ENCODE assay signal across 8 mouse cellular contexts in the genomic region with DNA sequence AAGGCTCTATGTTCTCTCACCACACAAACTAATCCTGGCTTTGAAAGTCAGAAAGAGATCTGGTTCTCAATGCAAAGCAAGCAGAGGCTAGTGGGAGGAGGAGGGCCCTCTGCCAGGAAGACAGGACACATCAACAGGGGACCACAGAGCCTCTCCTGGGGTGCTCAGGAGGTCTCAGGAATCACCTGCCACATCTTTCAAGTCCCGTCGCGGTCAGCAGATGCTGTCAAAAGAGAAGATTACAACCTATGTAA. TPM values are rescaled to one million over a fixed set of nuclear protein-coding genes. Genes with fewer than 3 reads are reported as not detected.
DNase-seq lines count a peak whose midpoint lies in the region; ATAC-seq and TF ChIP-seq lines count a peak whose summit lies in the region.

No protein-coding gene starts in this region.

- no peaks in the 10 kb centered on the region for H3K36me3 ChIP-seq in kidney, postnatal 0 days (ENCODE audit: insufficient read depth, low read length)
- H3K36me3 ChIP-seq in embryonic facial prominence, embryonic 13.5 days, result no peaks in the 10 kb centered on the region
- no peaks in the 10 kb centered on the region for H3K36me3 ChIP-seq in intestine, embryonic 15.5 days
- H3K36me3 ChIP-seq in neural tube, embryonic 13.5 days, result no peaks in the 10 kb centered on the region

- 32% methylated on average over 3 of the region's 3 CpGs for WGBS in kidney, postnatal 0 days
- 16% methylated on average over 3 of the region's 3 CpGs for WGBS in embryonic facial prominence, embryonic 13.5 days
- WGBS in intestine, embryonic 15.5 days, result 22% methylated on average over 3 of the region's 3 CpGs
- 15% methylated on average over 3 of the region's 3 CpGs for WGBS in neural tube, embryonic 13.5 days

- no peak for ATAC-seq in kidney, postnatal 0 days (replicated peaks; ENCODE audit: low FRiP score, low read depth)
- ATAC-seq in embryonic facial prominence, embryonic 13.5 days (ENCODE audit: insufficient number of reproducible peaks, insufficient read depth, low FRiP score, low TSS enrichment, low read depth), result no peak
- ATAC-seq in intestine, embryonic 15.5 days, result no peak
- ATAC-seq in neural tube, embryonic 13.5 days (ENCODE audit: low read depth), result no peak

- H3K4me1 ChIP-seq in kidney, postnatal 0 days (replicated peaks; ENCODE audit: insufficient read depth, low read length), result no peaks in the 10 kb centered on the region
- H3K4me1 ChIP-seq in embryonic facial prominence, embryonic 13.5 days, result peaks cover 7% of the 10 kb centered on the region
- H3K4me1 ChIP-seq in intestine, embryonic 15.5 days (replicated peaks), result 0 out of 2 replicates have a peak, but pooled peaks cover 2% of the 10 kb centered on the region
- H3K4me1 ChIP-seq in neural tube, embryonic 13.5 days (replicated peaks), result peaks cover 7% of the 10 kb centered on the region

- no peak overlapping the region for H3K9ac ChIP-seq in kidney, postnatal 0 days (ENCODE audit: low read depth, low read length)
- H3K9ac ChIP-seq in embryonic facial prominence, embryonic 13.5 days, result no peak overlapping the region
- H3K9ac ChIP-seq in intestine, embryonic 15.5 days, result no peak overlapping the region
- no peak overlapping the region for H3K9ac ChIP-seq in neural tube, embryonic 13.5 days

- H3K27ac ChIP-seq in kidney, postnatal 0 days, result no peak overlapping the region
- H3K27ac ChIP-seq in embryonic facial prominence, embryonic 13.5 days, result no peak overlapping the region
- H3K27ac ChIP-seq in intestine, embryonic 15.5 days, result no peak overlapping the region
- H3K27ac ChIP-seq in neural tube, embryonic 13.5 days (replicated peaks), result no peak overlapping the region

- no peaks in the 10 kb centered on the region for H3K9me3 ChIP-seq in kidney, postnatal 0 days (replicated peaks; ENCODE audit: low read length)
- H3K9me3 ChIP-seq in embryonic facial prominence, embryonic 13.5 days, result no peaks in the 10 kb centered on the region
- no peaks in the 10 kb centered on the region for H3K9me3 ChIP-seq in intestine, embryonic 15.5 days
- no peaks in the 10 kb centered on the region for H3K9me3 ChIP-seq in neural tube, embryonic 13.5 days

- TF ChIP-seq CTCF in kidney, postnatal 0 days (IDR thresholded peaks at IDR 0.05; ENCODE audit: low read depth), result no peak

- peak overlapping the region; percentile 31; the same call in 1 of the 2 replicates for H3K4me2 ChIP-seq in kidney, postnatal 0 days (ENCODE audit: low read length)
- peak overlapping the region; percentile 53 for H3K4me2 ChIP-seq in embryonic facial prominence, embryonic 13.5 days
- H3K4me2 ChIP-seq in intestine, embryonic 15.5 days (replicated peaks), result 0 out of 2 replicates have a peak overlapping the region, but pooled peaks have one; percentile 33
- peak overlapping the region; percentile 37 for H3K4me2 ChIP-seq in neural tube, embryonic 13.5 days

- H3K4me3 ChIP-seq in kidney, postnatal 0 days (replicated peaks; ENCODE audit: low read depth, low read length), result no peak overlapping the region
- peak overlapping the region; percentile 9; the same call in 1 of the 2 replicates for H3K4me3 ChIP-seq in embryonic facial prominence, embryonic 13.5 days
- no peak overlapping the region for H3K4me3 ChIP-seq in intestine, embryonic 15.5 days (replicated peaks)
- no peak overlapping the region for H3K4me3 ChIP-seq in neural tube, embryonic 13.5 days

- no peaks in the 10 kb centered on the region for H3K27me3 ChIP-seq in kidney, postnatal 0 days (ENCODE audit: insufficient read depth, low read length)
- H3K27me3 ChIP-seq in embryonic facial prominence, embryonic 13.5 days, result no peaks in the 10 kb centered on the region
- H3K27me3 ChIP-seq in intestine, embryonic 15.5 days (replicated peaks), result no peaks in the 10 kb centered on the region
- no peaks in the 10 kb centered on the region for H3K27me3 ChIP-seq in neural tube, embryonic 13.5 days

- DNase-seq in kidney, postnatal 0 days (ENCODE audit: low spot score), result no peak
- no peak for DNase-seq in kidney, adult 8-10 months
- no peak for DNase-seq in frontal cortex, postnatal 14 days (ENCODE audit: low spot score in 2 of 2)
- no peak for DNase-seq in adrenal gland, postnatal 36 days
- no peak for DNase-seq in cerebellum, adult 9-10 months

RNA-seq across cellular contexts. Expression of gene Snx9, which starts 12.6 kb away (rescaled TPM):
- 41.7 and 41.9 TPM in 2 replicates for polyA plus RNA-seq in kidney, postnatal 0 days (2015; fragmentation: Nextera tagmentation; extraction: Ambion mirVana)
- 22.9 and 23.4 TPM in 2 replicates for polyA plus RNA-seq in embryonic facial prominence, embryonic 13.5 days (2015; fragmentation: Nextera tagmentation; extraction: Ambion mirVana)
- 49.8 and 55.9 TPM in 2 replicates for polyA plus RNA-seq in intestine, embryonic 15.5 days (2015; fragmentation: Nextera tagmentation; extraction: Ambion mirVana)
- polyA plus RNA-seq in neural tube, embryonic 13.5 days (2015; fragmentation: Nextera tagmentation; extraction: Ambion mirVana), result 9.5 and 10.8 TPM in 2 replicates
- 10 to 100 TPM; 49.7 to 57.2 TPM for total RNA-seq in adrenal gland, postnatal 36 days (2021)
